Mouse (Mus musculus) forebrain, embryonic 15.5 days (tissue): Measurements from ENCODE around the gene Rapgef4. TPM values are rescaled to one million over a fixed set of nuclear protein-coding genes. Genes with fewer than 3 reads are reported as not detected.
A peak's percentile ranks its signal among the peaks of the same experiment; 100 is the strongest.

Experiments used
- ATAC-seq: fragments of 200-750 bp; cut with Nextera tagmentation; replicated peaks from 2 replicates; pipeline ENCODE4 v1.8.0; 2017; ENCODE audit warnings: mild to moderate bottlenecking, moderate TSS enrichment, moderate library complexity
- H3K27ac ChIP-seq: fragments of 300-500 bp; sonication (generic); replicated peaks from 2 replicates; pipeline ENCODE4 v1.5.1; 2015; ENCODE audit warnings: mild to moderate bottlenecking, inconsistent platforms
- H3K27me3 ChIP-seq: fragments of 300-500 bp; sonication (generic); 2 replicates; pipeline ENCODE4 v1.6.1; 2015; ENCODE audit warnings: inconsistent platforms
- H3K36me3 ChIP-seq: fragments of 300-500 bp; sonication (generic); 2 replicates; pipeline ENCODE4 v1.6.1; 2015; ENCODE audit warnings: mild to moderate bottlenecking, inconsistent platforms
- H3K4me1 ChIP-seq: fragments of 300-500 bp; sonication (generic); 2 replicates; pipeline ENCODE4 v1.6.1; 2015; ENCODE audit warnings: inconsistent platforms
- H3K4me2 ChIP-seq: fragments of 300-500 bp; sonication (generic); replicated peaks from 2 replicates; pipeline ENCODE4 v1.6.1; 2015; ENCODE audit warnings: mild to moderate bottlenecking, inconsistent platforms
- H3K4me3 ChIP-seq: fragments of 300-500 bp; sonication (generic); 2 replicates; pipeline ENCODE4 v1.5.1; 2015; ENCODE audit warnings: mild to moderate bottlenecking, inconsistent platforms
- H3K9ac ChIP-seq: fragments of 300-500 bp; sonication (generic); replicated peaks from 2 replicates; pipeline ENCODE4 v1.6.1; 2015; ENCODE audit warnings: mild to moderate bottlenecking, inconsistent platforms
- H3K9me3 ChIP-seq: fragments of 300-500 bp; sonication (generic); 2 replicates; pipeline ENCODE4 v1.6.1; 2016; ENCODE audit warnings: inconsistent platforms
- WGBS: fragments of 180-500 bp; shearing (Covaris S2); methylation state at CpG from one replicate; pipeline ENCODE4 v1.1.7; 2015; ENCODE audit warnings: mixed read lengths; 5-methylcytosine and 5-hydroxymethylcytosine counted together
- polyA plus RNA-seq: library from polyadenylated mRNA; unstranded; fragments of >200 nt; fragmentation: Nextera tagmentation; extraction: Ambion mirVana; gene quantifications from 2 replicates; pipeline ENCODE4 v1.2.1, GENCODE M21; 2015

Gene Rapgef4
- polyA plus RNA-seq, 1 experiment from 2014 or later, result 14.0 TPM

- no peak overlapping the region for H3K4me3 ChIP-seq
- no peak overlapping the region for H3K4me2 ChIP-seq
- 0 out of 2 replicates have a peak, but pooled peaks have one; percentile 32 for ATAC-seq
- no peaks in the 10 kb centered on the region for H3K9me3 ChIP-seq
- peaks cover 7% of the 10 kb centered on the region for H3K4me1 ChIP-seq
- H3K36me3 ChIP-seq, result no peaks in the 10 kb centered on the region
- no peaks in the 10 kb centered on the region for H3K27me3 ChIP-seq
- no peak overlapping the region for H3K9ac ChIP-seq
- no peak overlapping the region for H3K27ac ChIP-seq
- whole genome bisulfite sequencing, result 80% methylated on average over 4 of the region's 4 CpGs
Observed at GRCm38 (mm10) chr2:72114148-72114559, 133.1 kb downstream of the Rapgef4 start.

GRCm38 (mm10) chr2:72116103-72116502, 135.1 kb downstream of the Rapgef4 start:
- Histone ChIP-seq H3K4me2 (no peak overlapping the region), H3K9ac (no peak overlapping the region), H3K36me3 (no peaks in the 10 kb centered on the region), H3K4me1 (peaks cover 7% of the 10 kb centered on the region; the same call in 1 of the 2 replicates), H3K27me3 (no peaks in the 10 kb centered on the region), H3K4me3 (no peak overlapping the region), H3K27ac (no peak overlapping the region), H3K9me3 (no peaks in the 10 kb centered on the region)
- 76% methylated on average over 7 of the region's 7 CpGs for WGBS
- ATAC-seq, result no peak

- Histone ChIP-seq H3K9ac (no peak overlapping the region), H3K9me3 (no peaks in the 10 kb centered on the region), H3K27ac (no peak overlapping the region), H3K4me1 (peaks cover 10% of the 10 kb centered on the region; the same call in 1 of the 2 replicates), H3K4me3 (no peak overlapping the region), H3K4me2 (no peak overlapping the region), H3K27me3 (no peaks in the 10 kb centered on the region), H3K36me3 (no peaks in the 10 kb centered on the region)
- ATAC-seq, result no peak
- WGBS, result 81% methylated on average over 5 of the region's 5 CpGs
Observed at GRCm38 (mm10) chr2:72116698-72117097, 135.7 kb downstream of the Rapgef4 start.

GRCm38 (mm10) chr2:72117138-72118011, 136.3 kb downstream of the Rapgef4 start:
- Histone ChIP-seq H3K27me3 (no peaks in the 10 kb centered on the region), H3K27ac (no peak overlapping the region), H3K4me2 (no peak overlapping the region), H3K36me3 (no peaks in the 10 kb centered on the region), H3K4me1 (peaks cover 14% of the 10 kb centered on the region; the same call in 1 of the 2 replicates), H3K4me3 (no peak overlapping the region), H3K9me3 (no peaks in the 10 kb centered on the region), H3K9ac (no peak overlapping the region)
- ATAC-seq, result no peak; the same call in 1 of the 2 replicates
- 62% methylated on average over 15 of the region's 15 CpGs for WGBS

GRCm38 (mm10) chr2:72120211-72120610, 139.2 kb downstream of the Rapgef4 start:
- no peaks in the 10 kb centered on the region for H3K36me3 ChIP-seq
- no peaks in the 10 kb centered on the region for H3K9me3 ChIP-seq
- no peak overlapping the region for H3K4me2 ChIP-seq
- no peak overlapping the region for H3K4me3 ChIP-seq
- WGBS, result 72% methylated on average over 6 of the region's 6 CpGs
- no peak overlapping the region for H3K27ac ChIP-seq
- H3K4me1 ChIP-seq, result peaks cover 21% of the 10 kb centered on the region; the same call in 1 of the 2 replicates
- ATAC-seq, result no peak
- H3K27me3 ChIP-seq, result no peaks in the 10 kb centered on the region
- H3K9ac ChIP-seq, result no peak overlapping the region

- Histone ChIP-seq H3K27ac (peak overlapping the region; percentile 55; the same call in 1 of the 2 replicates), H3K9me3 (no peaks in the 10 kb centered on the region), H3K4me2 (peak overlapping the region; percentile 35), H3K9ac (no peak overlapping the region), H3K27me3 (no peaks in the 10 kb centered on the region), H3K4me1 (peaks cover 15% of the 10 kb centered on the region; the same call in 1 of the 2 replicates), H3K4me3 (no peak overlapping the region; the same call in 1 of the 2 replicates), H3K36me3 (no peaks in the 10 kb centered on the region)
- ATAC-seq, result peak; percentile 82
- WGBS, result 21% methylated on average over 14 of the region's 14 CpGs
Observed at GRCm38 (mm10) chr2:72122410-72123223, 141.6 kb downstream of the Rapgef4 start.

GRCm38 (mm10) chr2:72123851-72124250, 142.8 kb downstream of the Rapgef4 start:
- Histone ChIP-seq H3K9me3 (no peaks in the 10 kb centered on the region), H3K27ac (no peak overlapping the region), H3K9ac (no peak overlapping the region), H3K36me3 (no peaks in the 10 kb centered on the region), H3K4me3 (no peak overlapping the region), H3K4me1 (peaks cover 15% of the 10 kb centered on the region; the same call in 1 of the 2 replicates), H3K27me3 (no peaks in the 10 kb centered on the region), H3K4me2 (no peak overlapping the region)
- ATAC-seq, result no peak
- 89% methylated on average over 5 of the region's 5 CpGs for WGBS

- Histone ChIP-seq H3K4me1 (peaks cover 15% of the 10 kb centered on the region; the same call in 1 of the 2 replicates), H3K27me3 (no peaks in the 10 kb centered on the region), H3K4me3 (no peak overlapping the region), H3K9me3 (no peaks in the 10 kb centered on the region), H3K36me3 (no peaks in the 10 kb centered on the region), H3K9ac (no peak overlapping the region), H3K4me2 (no peak overlapping the region), H3K27ac (no peak overlapping the region)
- no peak for ATAC-seq
- WGBS, result 89% methylated on average over 3 of the region's 3 CpGs
Observed at GRCm38 (mm10) chr2:72125786-72126185, 144.7 kb downstream of the Rapgef4 start.

- WGBS, result 90% methylated on average over 2 of the region's 2 CpGs
- no peak overlapping the region for H3K4me2 ChIP-seq
- no peak overlapping the region for H3K4me3 ChIP-seq
- H3K36me3 ChIP-seq, result no peaks in the 10 kb centered on the region
- H3K27ac ChIP-seq, result no peak overlapping the region
- H3K9me3 ChIP-seq, result no peaks in the 10 kb centered on the region
- ATAC-seq, result no peak
- no peak overlapping the region for H3K9ac ChIP-seq
- no peaks in the 10 kb centered on the region for H3K27me3 ChIP-seq
- peaks cover 14% of the 10 kb centered on the region; the same call in 1 of the 2 replicates for H3K4me1 ChIP-seq
Observed at GRCm38 (mm10) chr2:72126411-72126810, 145.4 kb downstream of the Rapgef4 start.

GRCm38 (mm10) chr2:72129612-72130311, 148.7 kb downstream of the Rapgef4 start:
- no peak overlapping the region for H3K27ac ChIP-seq
- 62% methylated on average over 8 of the region's 8 CpGs for WGBS
- ATAC-seq, result no peak

GRCm38 (mm10) chr2:72132222-72132621, 151.2 kb downstream of the Rapgef4 start:
- H3K4me3 ChIP-seq, result no peak overlapping the region

More at GRCm38 (mm10) chr2:72129612-72130311, 148.7 kb downstream of the Rapgef4 start:
- no peak overlapping the region for H3K9ac ChIP-seq
- H3K4me1 ChIP-seq, result no peaks in the 10 kb centered on the region
- no peaks in the 10 kb centered on the region for H3K36me3 ChIP-seq
- H3K4me3 ChIP-seq, result no peak overlapping the region
- no peaks in the 10 kb centered on the region for H3K9me3 ChIP-seq
- no peaks in the 10 kb centered on the region for H3K27me3 ChIP-seq
- H3K4me2 ChIP-seq, result no peak overlapping the region

More at GRCm38 (mm10) chr2:72132222-72132621, 151.2 kb downstream of the Rapgef4 start:
- Histone ChIP-seq H3K9ac (no peak overlapping the region), H3K9me3 (no peaks in the 10 kb centered on the region), H3K27ac (no peak overlapping the region), H3K27me3 (no peaks in the 10 kb centered on the region), H3K4me1 (peaks cover 8% of the 10 kb centered on the region; the same call in 1 of the 2 replicates), H3K36me3 (no peaks in the 10 kb centered on the region), H3K4me2 (no peak overlapping the region)
- no peak for ATAC-seq
- 90% methylated on average over 3 of the region's 3 CpGs for WGBS
